Mouse (Mus musculus): ENCODE measurements around the gene Polr2l.

The Polr2l gene

DNA sequence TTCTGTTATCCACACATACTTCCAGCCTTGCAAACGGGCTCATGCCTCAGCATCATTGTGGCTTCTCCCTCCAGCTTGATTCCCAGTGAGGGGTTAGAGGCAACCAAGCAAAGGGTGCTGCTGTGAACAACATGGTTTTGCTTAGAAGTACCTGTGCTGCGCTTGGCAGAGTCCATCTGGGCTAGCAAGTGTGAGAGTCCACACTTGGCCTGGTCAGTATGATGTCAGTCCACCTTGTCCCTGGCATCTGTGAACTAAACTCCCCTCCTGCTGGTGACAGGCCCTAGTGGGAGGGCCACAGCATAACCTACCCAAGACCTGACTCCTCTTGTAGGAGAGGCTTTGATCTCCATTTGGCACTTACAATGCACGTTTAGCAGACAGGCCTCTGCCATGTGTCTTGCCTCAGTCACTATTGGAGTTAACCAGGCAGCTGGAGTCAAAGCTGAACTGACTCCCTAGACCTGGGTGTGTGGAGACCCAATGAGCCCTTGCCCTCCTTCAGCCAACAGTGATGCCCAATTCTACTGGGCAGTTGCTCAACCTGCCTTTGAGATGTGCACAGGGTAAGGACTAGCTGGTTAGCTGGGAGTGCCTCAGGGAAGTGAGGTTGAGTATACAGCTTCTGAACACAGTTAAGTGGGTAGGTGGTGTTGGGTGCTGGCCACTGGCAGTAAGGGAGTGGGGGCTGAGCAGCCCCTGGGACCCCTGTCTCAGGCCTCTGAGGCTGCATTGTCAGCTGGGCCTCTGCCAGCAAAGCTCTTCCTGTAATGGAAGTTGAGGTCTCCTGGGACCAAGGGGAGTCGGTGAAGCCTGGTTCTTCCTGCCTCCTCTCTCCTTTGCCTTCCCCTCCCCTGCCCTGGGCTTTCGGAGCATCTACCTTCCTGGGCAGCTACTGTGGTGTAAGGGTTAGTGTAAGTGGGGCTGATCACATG, 9.5 kb upstream of the Polr2l start:
- no peak for DNase-seq (ENCODE audit: low read depth, low spot score)

DNA sequence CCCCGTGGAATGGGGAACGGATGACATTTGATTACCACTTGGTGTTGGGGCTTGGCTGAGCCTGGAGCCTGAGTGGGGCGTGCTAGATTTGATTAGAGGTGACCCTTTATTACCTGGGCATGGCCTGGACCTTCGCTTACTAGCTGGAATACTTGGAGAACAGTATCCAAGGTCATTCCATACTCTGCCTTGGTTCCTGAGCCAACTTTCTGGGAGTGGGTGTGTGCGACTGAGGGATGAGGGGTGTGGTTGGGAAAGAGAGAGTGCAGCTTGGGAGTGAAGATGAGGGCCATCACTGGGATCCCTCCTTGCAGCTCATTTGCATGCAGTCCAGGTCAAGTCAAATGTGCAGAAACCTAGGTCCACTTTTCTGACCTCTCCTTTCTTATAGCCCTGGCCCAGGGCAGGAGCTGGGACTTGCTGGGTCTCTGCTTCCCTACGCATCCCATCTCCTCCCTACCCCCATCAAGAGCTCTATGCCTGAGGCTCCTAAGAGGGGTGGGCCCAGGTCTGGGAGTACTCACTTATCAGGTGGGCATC, 8.3 kb upstream of the Polr2l start:
- DNase-seq (ENCODE audit: low read depth, low spot score) = no peak

DNA sequence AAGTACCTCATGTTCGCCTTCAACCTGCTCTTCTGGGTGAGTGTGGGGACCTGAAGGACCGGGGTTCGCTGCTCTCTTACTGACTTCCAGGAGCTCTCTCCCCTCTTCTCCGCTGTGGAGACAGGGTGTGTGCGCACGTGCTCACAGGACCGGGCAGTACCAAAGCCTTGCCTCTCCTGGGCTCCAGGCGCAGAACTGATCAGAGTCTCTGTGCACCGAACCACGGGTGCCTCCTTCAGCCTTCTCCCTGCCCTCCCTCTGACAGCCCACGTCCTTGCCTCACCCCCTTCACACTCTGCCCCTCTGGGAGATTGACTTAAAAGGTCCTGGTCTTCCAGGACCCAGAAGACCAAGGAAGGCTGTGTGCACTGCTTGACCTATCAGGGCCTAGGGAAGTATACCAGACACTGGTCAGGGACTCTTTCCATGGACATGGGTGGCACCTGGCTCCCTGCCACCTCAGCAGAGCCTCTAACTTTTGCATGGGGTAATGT, 7.6 kb upstream of the Polr2l start:
- DNase-seq (ENCODE audit: low read depth, low spot score) = no peak

DNA sequence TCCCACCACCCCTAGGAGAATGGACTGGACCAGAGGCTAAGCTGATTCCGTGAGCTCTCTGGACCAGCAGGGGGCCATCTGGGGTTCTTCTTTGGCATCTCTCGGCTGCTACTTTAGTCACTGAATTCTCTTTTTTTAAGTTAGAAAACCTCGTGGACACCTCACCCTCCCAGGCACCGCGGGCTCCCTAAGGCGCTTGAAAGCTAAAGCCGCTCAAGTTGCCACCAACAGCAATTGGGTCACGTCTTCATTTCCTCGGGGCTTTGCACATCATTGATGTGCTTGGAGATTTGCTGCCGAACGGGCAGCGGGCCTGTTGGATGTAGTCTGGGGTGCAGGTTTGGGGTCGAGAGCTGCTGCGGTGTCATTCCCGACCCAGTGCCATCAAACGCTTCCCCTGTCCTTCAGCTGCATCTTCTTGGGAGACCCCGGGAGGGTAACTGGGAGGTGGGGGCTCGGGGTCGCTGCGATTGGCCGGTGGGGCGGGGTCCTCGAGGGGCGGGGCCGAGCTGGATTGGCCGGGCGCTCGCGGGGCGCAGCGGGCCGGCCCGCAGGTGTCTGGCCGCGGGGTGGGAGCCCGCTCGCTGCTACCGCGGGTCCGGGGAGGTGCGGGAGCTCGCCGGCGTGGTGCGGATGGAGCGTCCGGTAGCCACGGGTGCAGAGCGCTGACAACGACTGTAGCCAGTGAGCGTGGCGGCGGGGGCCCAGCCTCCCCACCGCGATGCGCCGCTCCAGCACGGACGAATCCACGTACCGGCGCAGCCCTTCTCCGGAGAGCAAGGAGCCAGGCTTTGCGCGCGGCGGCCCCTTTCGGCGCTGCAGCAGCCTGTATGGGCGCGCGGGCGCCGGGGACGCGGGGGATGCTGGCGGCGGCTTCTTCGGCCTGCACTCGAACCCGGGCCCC, 6.8 kb upstream of the Polr2l start:
- DNase-seq (ENCODE audit: low read depth, low spot score) = no peak

DNA sequence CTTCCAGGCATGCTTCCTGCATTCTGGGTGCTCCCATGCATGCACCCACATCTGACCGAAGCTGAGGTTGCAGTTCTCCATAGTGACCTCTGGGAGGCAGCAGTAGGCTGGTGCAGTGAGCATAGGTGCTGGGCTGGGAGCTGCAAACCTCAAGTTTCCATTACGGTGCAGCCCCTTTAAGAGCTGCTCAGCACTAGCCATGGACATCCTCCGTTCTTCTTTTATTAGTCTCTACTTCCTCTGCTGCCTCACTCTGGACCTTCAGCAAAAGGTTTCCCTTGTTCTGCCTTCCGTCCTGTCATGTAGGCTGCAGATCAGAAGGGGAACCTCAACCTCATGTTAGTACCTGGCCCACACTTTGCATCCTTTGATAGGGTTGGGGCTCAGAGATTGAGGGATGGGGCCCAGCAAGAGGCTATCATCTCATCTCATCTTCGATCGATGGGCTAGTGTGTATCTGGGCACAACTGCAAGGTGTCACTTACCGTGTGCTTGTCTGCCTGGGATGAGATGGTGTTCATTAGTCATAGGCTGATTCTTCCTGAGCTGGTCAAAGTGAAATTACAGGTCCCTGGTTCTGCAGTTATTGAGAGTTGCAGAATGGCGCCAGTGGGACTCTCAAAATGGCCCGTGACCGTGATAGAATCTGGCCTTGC, 6.0 kb upstream of the Polr2l start:
- peak; percentile 80 for DNase-seq (ENCODE audit: low read depth, low spot score)

DNA sequence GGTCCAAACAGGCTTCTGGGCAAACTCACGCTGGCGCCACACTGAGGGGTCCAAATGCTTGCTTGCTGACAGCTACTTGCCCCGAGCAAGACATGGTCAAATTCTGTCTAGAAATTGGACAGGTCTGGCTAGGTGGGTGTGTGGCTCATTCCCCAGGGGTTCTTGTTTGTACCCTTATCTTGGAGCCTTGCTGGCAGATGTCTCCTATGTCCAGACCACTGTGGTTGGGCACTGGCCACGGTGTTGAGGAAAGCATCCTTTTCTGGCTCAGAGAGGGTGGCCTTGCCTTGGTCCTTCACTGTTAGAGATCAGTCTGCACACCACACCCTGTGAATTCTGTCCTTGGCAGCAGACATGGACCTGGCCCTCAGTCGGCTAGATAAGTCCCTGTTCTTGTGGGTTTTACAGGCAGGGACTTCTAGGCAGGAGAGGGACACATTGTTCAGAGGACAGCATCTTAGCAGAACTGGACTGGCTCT, 3.4 kb upstream of the Polr2l start:
- no peak for DNase-seq (ENCODE audit: low read depth, low spot score)

DNA sequence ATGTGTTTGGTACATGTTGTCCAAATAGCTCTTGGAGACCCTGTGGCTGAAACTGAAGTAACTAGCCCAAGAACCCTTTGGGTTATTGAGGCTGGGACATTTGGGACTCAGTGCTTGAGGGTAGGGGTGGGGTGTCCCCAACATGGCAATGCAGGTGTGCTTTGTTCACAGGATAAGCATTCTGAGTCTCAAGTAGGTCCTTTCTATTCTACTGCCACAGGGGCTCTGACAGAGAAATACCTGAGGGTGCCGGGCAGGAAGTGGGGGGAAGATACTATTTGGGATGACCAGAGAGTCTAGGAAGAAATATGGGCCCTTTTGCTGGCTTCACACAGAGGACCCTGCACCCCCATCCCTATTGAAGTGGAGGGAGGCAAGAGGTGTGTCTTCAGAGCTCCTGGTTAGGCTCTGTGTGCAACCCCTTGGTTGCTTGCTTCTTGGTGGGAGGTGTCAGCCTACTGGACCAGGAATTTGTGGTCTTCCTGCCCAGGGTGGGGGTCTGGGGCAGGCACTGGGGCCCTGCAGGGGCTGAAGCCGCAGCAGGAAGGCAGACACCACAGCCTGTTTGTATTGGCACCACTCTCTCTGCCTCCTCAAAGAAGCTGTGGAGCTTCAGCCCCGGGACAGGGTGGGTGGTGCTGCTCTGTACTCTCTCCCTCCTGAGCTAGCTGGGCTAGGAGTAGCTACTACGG, 2.8 kb upstream of the Polr2l start:
- no peak for DNase-seq (ENCODE audit: low read depth, low spot score)

DNA sequence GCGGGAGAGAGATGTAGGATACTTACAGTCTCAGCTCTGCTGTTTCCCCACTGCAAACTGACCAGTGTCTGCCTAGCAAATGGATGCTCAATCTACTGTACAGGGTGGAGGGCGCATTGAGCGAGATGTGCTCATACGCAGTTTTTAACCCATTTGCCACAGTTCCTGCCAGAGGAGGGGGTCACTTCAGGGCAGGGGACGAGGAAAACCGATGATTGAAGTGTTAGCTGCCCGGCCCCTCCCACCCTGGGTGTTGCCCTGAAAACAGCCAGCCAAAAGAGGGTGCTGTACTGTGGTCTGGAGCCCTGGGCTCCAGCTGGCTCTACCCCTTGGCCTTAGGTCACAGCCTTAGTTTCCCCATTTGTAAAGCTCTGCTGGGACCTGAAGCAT, 2.0 kb upstream of the Polr2l start:
- DNase-seq (ENCODE audit: low read depth, low spot score) = no peak

DNA sequence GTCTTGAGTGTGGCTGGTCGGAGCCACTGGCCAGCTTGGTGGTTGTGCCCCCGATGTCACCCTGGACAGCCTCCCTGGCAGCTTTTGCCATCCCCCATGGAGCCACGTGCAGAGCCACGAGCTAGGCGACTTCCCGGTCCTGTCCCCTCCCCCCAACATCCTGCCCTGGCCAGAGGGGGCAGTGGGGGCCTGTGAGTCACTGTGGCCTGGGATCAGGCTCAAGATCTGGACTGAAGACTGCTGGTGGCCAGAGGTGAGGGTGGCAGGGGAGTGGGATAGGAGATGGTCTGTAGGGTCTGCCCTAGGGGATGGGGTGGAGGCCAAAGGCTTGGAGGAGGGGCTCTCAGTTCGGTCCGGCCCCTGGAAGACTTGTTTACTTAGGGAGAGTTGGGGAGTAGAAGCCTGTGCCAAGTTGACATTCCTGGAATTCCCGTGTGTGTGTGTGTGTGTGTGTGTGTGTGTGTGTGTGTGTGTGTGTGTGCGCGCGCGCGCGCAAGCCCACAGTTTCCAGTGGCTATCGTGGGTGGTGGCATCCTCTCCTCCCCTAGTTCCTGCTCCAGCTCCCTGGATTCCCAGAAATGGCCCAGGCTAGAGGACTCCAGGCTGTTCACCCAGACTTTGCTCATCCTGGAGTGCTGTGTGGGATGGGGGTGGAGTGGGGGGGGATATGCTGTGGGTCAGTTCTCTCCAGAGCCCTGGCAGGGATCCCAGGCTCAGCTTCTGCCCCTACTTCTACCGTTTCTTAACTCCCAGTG, 1.5 kb upstream of the Polr2l start:
- DNase-seq (ENCODE audit: low read depth, low spot score) = no peak

DNA sequence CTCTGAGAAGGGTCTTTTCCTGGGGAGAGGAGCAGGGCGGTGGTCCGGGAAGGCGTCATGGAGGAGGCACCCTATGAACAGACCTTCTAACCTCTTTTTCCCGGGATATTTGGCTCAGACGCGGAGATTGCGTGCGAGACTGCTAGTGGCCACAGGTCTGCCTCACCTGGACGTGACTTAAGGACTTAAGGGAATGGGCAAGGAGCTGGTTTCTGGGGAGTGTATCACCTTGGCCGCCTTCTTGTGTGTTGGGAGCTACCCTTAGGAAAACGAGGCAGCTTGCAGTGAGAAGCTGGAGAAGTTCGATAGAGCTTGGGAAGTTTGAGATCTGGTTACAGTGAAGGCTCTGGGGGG, 850 bp upstream of the Polr2l start:
- no peak for DNase-seq (ENCODE audit: low read depth, low spot score)

DNA sequence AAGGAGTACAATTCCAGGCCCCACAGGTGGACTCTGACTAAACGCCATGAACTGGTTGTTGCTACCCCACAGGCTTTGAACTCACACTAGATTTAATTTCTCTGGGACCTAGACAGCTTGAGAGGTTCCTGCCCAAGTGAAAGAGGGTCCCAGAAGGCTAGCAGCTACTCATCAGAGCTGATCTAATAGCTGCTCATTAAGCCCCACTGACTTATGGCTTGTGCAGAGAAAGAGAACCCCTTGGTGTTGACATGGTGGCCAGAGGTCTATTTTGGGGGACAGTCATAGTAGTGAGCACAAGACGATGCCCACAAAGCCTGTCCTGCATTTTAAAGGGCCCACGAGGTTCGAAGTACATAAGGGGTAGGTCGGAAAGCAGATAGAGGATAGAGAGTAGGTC, 772 bp downstream of the Polr2l start:
- no peak for DNase-seq (ENCODE audit: low read depth, low spot score)

DNA sequence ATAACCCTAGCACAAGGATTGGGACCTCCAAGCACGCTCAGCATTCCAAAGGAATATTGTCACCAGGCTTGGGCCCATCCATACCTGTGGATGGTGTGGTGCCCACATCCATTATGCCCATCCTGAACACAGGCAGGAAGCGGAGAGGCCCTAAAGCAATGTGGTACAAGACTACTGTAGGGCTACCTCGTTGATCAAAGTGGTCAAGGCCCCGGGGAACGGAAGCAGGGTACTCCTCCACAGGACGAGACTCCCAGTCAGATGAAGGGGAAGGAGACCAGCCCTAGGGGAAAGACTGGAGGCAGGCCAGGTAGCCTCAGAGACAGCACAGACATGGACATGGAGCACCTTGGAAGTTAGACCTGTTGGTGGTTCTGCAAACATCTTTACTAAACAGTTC, 2.2 kb downstream of the Polr2l start:
- no peak for DNase-seq (ENCODE audit: low read depth, low spot score)

DNA sequence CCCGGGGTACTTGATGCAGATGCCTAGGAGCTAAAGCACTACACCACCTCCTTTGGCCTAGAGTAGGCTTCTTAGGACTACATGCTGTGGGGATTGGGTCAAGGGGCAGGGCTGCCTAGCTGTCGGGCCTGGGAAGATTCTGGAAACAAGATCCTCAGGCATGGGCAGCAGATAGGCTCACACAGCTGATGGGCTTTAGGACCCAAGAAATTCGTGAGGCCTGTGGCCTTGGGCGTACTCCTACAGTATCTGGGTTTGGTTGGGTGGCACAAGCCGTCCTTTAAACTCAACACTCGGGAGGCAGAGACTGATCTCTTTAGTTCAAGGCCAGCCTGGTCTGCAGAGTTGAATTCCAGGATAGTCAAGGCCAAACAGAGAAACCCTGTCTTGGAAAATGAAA, 2.7 kb downstream of the Polr2l start:
- DNase-seq (ENCODE audit: low read depth, low spot score) = no peak

DNA sequence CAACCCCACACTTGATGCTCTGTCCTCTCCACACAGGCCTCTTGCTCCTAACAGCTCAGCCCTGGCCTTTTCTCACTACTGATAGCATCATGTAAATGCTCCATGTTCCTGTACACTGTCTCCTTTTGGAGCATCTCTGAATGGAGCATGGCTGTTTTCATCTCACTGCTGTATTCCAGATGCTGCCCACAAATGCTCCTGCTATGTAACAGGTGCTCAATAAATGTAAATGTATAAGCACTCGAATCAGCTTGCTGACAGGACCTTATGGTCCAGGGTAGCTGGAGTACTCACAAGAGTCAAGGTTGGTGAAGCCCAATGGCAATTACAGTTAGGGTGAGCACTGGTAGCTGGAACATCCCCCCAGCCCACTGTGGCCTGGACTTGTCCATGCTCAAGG, 3.7 kb downstream of the Polr2l start:
- DNase-seq (ENCODE audit: low read depth, low spot score) = no peak

DNA sequence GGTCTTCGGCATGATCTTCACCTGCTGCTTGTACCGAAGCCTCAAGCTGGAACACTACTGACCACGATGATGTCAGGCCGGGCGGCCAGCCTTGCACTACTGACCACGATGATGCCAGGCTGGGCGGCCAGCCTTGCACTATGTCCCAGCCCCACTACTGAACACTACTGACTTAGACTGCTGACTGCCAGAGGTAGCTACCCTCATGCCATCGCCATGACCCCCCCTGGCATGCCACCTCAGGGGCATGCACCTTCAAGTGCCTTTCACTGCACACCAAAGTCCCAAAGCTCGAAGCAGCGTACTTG, 4.3 kb downstream of the Polr2l start:
- no peak for DNase-seq (ENCODE audit: low read depth, low spot score)

DNA sequence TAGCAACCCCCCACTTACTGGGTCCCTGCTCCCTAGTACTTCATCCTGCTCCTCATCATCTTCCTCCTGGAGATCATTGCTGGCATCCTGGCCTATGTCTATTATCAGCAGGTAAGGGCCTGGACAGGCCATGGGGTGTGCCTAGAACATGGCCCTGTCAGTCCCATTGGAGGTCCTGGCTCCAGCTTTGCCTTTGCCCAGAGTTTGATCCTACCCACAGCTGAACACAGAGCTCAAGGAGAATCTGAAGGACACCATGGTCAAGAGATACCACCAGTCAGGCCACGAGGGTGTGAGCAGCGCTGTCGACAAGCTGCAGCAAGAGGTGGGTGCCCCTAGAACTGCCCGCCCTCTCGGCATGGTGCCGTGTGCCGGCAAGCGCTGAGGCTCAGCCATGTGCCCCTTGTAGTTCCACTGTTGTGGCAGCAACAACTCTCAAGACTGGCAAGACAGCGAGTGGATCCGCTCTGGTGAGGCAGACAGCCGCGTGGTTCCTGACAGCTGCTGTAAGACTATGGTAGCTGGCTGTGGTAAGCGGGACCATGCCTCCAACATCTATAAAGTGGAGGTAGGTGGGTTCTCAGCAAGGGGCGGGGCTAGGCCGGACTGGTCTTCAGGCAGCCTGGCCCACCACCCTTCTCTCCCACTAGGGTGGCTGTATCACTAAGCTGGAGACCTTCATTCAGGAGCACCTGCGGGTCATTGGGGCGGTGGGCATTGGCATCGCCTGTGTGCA, 4.9 kb downstream of the Polr2l start:
- no peak for DNase-seq (ENCODE audit: low read depth, low spot score)

DNA sequence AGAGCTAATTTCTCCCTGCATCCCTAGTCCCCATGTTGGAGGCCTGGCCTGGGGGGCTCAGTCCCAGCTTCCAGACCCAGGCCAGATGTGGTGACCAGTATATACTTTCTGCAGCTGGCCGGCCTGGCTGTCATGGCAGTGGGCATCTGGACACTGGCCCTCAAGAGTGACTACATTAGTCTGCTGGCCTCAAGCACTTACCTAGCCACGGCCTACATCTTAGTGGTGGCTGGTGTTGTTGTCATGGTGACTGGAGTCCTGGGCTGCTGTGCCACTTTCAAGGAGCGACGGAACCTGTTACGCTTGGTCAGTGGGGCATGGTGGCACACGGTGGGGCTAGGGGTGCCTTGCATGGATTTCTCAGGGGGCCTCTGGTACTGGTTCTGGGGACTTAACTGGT, 5.6 kb downstream of the Polr2l start:
- no peak for DNase-seq (ENCODE audit: low read depth, low spot score)

DNA sequence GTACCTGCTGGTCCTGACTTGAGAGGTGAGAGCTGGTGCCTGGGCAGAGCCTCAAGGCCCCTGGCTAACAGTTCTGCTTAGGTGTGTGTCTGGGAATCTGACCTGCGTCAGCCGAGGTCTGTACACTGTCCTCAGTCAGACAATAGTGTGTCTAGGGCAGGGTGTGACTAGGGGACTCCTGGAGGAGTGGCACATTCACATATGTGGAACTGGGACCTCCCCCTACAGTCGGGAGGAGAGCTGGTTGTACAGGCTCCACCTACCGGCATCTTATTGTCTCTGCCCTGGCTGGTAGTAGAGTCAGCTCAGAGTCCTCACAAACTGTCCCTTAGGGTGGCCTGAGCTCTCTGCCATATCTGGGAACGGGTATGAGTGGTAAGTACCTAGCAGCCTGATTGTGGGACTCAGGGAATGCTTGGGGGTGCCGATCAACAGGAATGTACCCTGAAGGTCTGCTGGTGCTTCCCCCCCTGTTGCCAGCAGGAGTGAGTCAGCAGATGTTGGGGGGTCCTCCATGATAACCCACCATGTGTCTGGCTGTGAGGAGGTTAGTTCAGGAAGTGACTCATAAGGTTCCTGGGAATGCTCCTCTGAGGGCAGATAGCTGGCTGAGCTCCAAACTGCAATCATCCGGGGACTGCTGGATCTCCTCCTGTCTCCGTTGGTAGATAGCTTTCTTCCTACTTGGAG, 6.3 kb downstream of the Polr2l start:
- peak; percentile 65 for DNase-seq (ENCODE audit: low read depth, low spot score)

DNA sequence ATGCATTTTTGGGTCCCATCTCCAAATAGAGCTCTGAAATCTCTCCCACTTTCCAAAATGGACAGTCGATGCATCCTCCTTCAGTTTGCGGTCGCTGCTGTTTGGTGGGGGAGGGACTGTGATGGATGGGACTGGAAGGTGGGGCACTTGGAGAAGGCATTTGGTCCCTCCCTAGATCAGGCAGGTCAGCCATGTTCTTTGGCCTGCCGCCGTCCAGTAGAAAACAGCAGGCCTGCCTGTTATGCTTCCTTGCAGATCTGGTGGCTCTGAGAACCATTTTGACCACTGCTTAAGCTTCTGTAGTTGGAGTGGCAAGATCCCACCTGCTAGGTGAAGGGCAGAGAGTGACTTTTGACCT, 6.8 kb downstream of the Polr2l start:
- no peak for DNase-seq (ENCODE audit: low read depth, low spot score)

Data from forelimb bud, embryonic 11.5 days (tissue).